Mouse (Mus musculus) liver, adult 2 months (tissue): ENCODE results near the gene Sall4. TPM values are rescaled to one million over a fixed set of nuclear protein-coding genes. Genes with fewer than 3 reads are reported as not detected.

Source experiments
- DNase-seq: peaks from one replicate; pipeline ENCODE4 v3.0.0-alpha.2; 2011; ENCODE audit warnings: low read depth, low spot score; ENCODE audit errors: extremely low read depth
- H3K27ac ChIP-seq: fragments of 200-500 bp; replicated peaks from 2 replicates; pipeline ENCODE4 v1.5.1; 2012; ENCODE audit warnings: low read depth, mild to moderate bottlenecking, control low read depth, inconsistent platforms, low read length; ENCODE audit not compliant: insufficient read depth
- H3K27me3 ChIP-seq: fragments of 200-500 bp; 2 replicates; pipeline ENCODE4 v1.6.1; 2012; ENCODE audit warnings: mild to moderate bottlenecking, moderate library complexity, low read length, inconsistent platforms; ENCODE audit not compliant: control insufficient read depth, insufficient read depth
- H3K36me3 ChIP-seq: fragments of 200-500 bp; 2 replicates; pipeline ENCODE4 v1.6.1; 2012; ENCODE audit warnings: low read length, inconsistent platforms; ENCODE audit not compliant: control insufficient read depth, insufficient read depth
- H3K4me1 ChIP-seq: fragments of 200-500 bp; 2 replicates; pipeline ENCODE4 v1.6.1; 2011; ENCODE audit warnings: low read length; ENCODE audit not compliant: control insufficient read depth, insufficient read depth
- H3K4me3 ChIP-seq: fragments of 200-500 bp; 2 replicates; pipeline ENCODE4 v1.5.1; 2011; ENCODE audit warnings: low read depth, mild to moderate bottlenecking, control low read depth, low read length, moderate library complexity; ENCODE audit not compliant: insufficient read depth
- H3K79me2 ChIP-seq: fragments of 200-500 bp; 2 replicates; pipeline ENCODE4 v1.6.1; 2012; ENCODE audit warnings: inconsistent platforms, mild to moderate bottlenecking, low read length, moderate library complexity; ENCODE audit not compliant: control insufficient read depth, insufficient read depth
- H3K9ac ChIP-seq: fragments of 200-500 bp; 2 replicates; pipeline ENCODE4 v1.6.1; 2012; ENCODE audit warnings: low read depth, mild to moderate bottlenecking, control low read depth, inconsistent platforms, low read length
- CTCF ChIP-seq: fragments of 200-500 bp; IDR thresholded peaks from 2 replicates; pipeline ENCODE4 v1.5.1; 2011; ENCODE audit warnings: low read depth, low read length, control low read depth
- POLR2A ChIP-seq: fragments of 200-500 bp; IDR thresholded peaks from 2 replicates; pipeline ENCODE4 v1.6.1; 2011; ENCODE audit warnings: low read length, control low read depth; ENCODE audit not compliant: insufficient read depth; ENCODE audit errors: extremely low read depth
- WGBS: fragments of 180-500 bp; shearing (Covaris S2); methylation state at CpG from one replicate; pipeline ENCODE4 v1.1.7; 2018; 5-methylcytosine and 5-hydroxymethylcytosine counted together
- polyA plus RNA-seq: library from polyadenylated mRNA; depleted of rRNA; stranded (reverse); fragments of >200 nt; gene quantifications from 2 replicates; pipeline ENCODE4 v1.2.3, GENCODE M21; 2012; rRNA removed
- total RNA-seq: library from RNA; depleted of rRNA; stranded (reverse); fragments of >200 nt; gene quantifications from 2 replicates; pipeline ENCODE4 v1.2.3, GENCODE M21; 2014; rRNA removed

Sall4 gene
- total and polyA plus RNA-seq, 2 experiments = not detected

DNA sequence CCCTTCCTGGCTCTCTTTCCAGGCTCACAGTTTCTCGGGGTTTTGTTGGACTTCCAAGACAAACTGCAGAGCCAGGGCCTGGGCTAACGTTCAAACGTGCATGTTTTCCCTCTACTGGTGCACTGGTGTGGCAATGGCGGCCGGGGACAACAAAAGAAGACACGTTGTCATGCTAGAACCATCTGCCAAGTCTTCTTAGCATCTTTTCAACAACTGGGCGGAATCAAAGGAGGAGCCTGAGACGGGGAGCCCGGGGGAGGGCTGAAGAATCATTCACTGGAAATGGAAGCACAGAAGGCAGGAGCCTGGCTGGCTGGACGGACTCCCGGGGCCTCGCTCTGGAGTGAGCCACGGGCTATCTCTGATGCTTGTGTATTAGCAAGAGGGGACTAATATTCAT is 65.5 kb downstream of the Sall4 start:
- TF ChIP-seq CTCF = no peak
- TF ChIP-seq POLR2A = no peak
- WGBS = 86% methylated on average over 13 of the region's 13 CpGs
- H3K4me1 ChIP-seq = no peaks in the 10 kb centered on the region
- H3K9ac ChIP-seq = no peak overlapping the region
- no peak overlapping the region for H3K4me3 ChIP-seq
- H3K79me2 ChIP-seq = no peaks in the 10 kb centered on the region
- no peaks in the 10 kb centered on the region for H3K27me3 ChIP-seq
- DNase-seq = no peak
- H3K36me3 ChIP-seq = peaks cover 8% of the 10 kb centered on the region
- no peak overlapping the region for H3K27ac ChIP-seq

Other genes starting within 250 kb of the Sall4 start
- gene Nfatc2, start 166.3 kb downstream of the Sall4 start, total RNA-seq = 0.09 and 0.13 TPM in 2 replicates
- 0.10 and 0.20 TPM in 2 replicates for gene Nfatc2, start 166.3 kb downstream of the Sall4 start, polyA plus RNA-seq
- 28.9 and 33.7 TPM in 2 replicates for gene Atp9a, start 25.5 kb downstream of the Sall4 start, total RNA-seq
- gene Atp9a, start 25.5 kb downstream of the Sall4 start, polyA plus RNA-seq = 43.3 and 49.3 TPM in 2 replicates
- 5.6 and 7.2 TPM in 2 replicates for gene Zfp64, start 187.6 kb upstream of the Sall4 start, total RNA-seq
- 13.5 and 14.3 TPM in 2 replicates for gene Zfp64, start 187.6 kb upstream of the Sall4 start, polyA plus RNA-seq